Mouse (Mus musculus) adrenal gland, postnatal 10 days (tissue): ENCODE measurements around the gene Vstm5. TPM values are rescaled to one million over a fixed set of nuclear protein-coding genes. Genes with fewer than 3 reads are reported as not detected.

Experiments
- total RNA-seq, 2 experiments: library from RNA; stranded (reverse); gene quantifications; 2 replicates each; pipeline ENCODE4 v1.2.3; 2021

Vstm5 gene
- total RNA-seq, 2 experiments from 2014 or later: 0.63 to 1.4 TPM

Other genes starting within 250 kb of the Vstm5 start
- gene Panx1, start 193.6 kb upstream of the Vstm5 start, total RNA-seq: 10 to 100 TPM; 13.5 to 14.6 TPM
- under 1 TPM; 0.15 TPM for gene Hephl1, start 126.9 kb upstream of the Vstm5 start, total RNA-seq
- 10 to 100 TPM; 32.9 to 33.2 TPM for gene Med17, start 40.9 kb downstream of the Vstm5 start, total RNA-seq
- 100 to 1,000 TPM in 1 of 2 experiments, 10 to 100 TPM in 1; 97.2 to 112 TPM for gene Taf1d, start 67.2 kb downstream of the Vstm5 start, total RNA-seq
- gene 4931406C07Rik, start 67.4 kb downstream of the Vstm5 start, total RNA-seq: 100 to 1,000 TPM; 126 to 134 TPM
- 10 to 100 TPM; 12.4 to 18.6 TPM for gene Cep295, start 118.7 kb downstream of the Vstm5 start, total RNA-seq